Mouse (Mus musculus) small intestine, adult 2 months (tissue): ENCODE data around the gene Dppa5a.

Experiments
- CTCF ChIP-seq: fragments of 200-500 bp; IDR thresholded peaks from 2 replicates; pipeline ENCODE4 v1.5.1; 2012; ENCODE audit warnings: low read depth, mild to moderate bottlenecking, control low read depth, inconsistent platforms, low read length, moderate library complexity, mixed read lengths; ENCODE audit not compliant: insufficient replicate concordance, insufficient read length; ENCODE audit errors: extremely low read depth
- POLR2A ChIP-seq: fragments of 200-500 bp; IDR thresholded peaks from 2 replicates; pipeline ENCODE4 v1.6.1; 2012; ENCODE audit warnings: low read depth, mild to moderate bottlenecking, control low read depth, inconsistent platforms, low read length, moderate library complexity

DNA sequence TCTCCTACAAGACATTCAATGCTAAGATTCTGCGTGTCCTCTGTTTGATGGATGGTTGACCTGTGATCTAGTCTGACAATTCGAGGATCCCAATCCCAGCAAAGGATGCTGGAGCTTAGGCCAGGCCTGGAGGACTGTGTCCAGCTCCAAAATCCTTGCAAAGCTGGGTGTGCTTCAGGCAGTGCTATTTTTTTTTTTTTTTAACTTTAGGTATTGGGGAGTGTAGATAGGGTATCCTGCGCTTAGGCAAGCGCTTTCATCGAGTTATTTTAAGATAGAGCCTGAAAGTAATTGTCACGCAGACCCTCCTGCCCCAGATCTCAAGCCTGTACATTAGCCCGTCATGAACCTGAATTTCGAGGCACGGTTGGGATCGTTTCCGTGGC lies 27.3 kb upstream of the Dppa5a start:
- no peak for TF ChIP-seq CTCF
- no peak for TF ChIP-seq POLR2A
